Mouse (Mus musculus): Measurements from ENCODE around the gene Tspear.
"Not testable (repeated sequence)": the region's sequence is repeated elsewhere in the genome, so short reads cannot be mapped to it uniquely, and the experiment has no call there.

The Tspear gene

GRCm38 (mm10) chr10:77794976-77795375 lies 108.6 kb downstream of the Tspear start, which contains the start of gene Gm9639:
Gene Gm9639 (minus strand): TSS chr10:77795076.
- DNase-seq (ENCODE audit: low spot score): no peak

DNA sequence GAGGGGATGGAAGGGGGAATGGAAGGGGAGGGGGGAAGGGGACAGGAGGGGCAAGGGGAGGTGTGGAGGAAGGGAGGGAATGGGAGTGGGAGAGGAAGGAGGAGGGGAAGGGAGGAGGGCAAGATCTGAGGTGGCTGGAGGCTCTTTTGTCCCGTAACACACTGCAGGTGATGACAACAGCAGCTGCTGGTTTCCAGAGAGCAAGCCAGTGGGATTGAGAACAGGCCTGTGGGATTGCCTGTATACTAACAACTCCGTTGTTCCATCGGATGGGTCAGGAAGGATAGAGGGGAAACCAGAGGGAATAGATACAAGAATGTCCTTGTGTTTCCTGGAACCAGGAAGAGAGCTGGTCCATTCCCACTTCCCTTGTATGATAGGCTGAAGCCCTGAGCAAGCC lies 111.3 kb downstream of the Tspear start:
- DNase-seq (ENCODE audit: low spot score): no peak

DNA sequence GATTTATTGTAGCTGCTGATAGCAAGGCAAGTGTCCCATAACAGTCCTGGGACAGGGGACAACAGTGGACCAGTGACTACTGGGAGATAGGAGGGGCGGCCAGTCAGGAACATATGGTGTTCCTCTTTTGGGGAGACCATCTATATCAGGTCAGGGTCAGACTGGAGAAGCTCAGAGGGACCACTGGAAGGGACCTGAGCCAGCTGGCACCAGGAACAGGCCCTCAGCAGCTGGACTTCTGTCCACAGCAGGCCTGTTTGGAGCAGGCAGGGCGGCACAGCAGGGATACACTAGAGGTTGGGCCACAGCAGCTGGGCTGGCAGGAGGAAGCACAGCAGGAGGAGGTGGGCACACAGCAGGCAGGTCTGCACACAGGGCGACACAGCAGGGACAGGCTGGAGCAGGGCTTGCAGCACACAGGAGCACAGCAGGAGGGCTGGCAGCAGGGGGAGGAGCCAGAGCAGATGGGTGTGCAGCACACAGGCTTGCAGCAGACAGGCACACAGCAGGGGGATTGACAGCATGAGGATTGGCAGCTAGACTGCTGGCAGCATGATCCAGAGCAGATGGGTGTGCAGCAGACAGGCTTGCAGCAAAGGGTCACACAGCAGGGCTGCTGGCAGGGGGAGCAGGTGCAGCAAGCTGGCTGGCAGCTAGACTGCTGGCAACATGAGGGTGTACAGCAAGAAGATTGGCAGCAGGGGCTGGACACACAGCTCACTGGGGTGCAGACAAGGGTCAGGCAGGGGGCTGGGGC lies 112.0 kb downstream of the Tspear start:
- not testable (repeated sequence) for DNase-seq (ENCODE audit: low spot score)

DNA sequence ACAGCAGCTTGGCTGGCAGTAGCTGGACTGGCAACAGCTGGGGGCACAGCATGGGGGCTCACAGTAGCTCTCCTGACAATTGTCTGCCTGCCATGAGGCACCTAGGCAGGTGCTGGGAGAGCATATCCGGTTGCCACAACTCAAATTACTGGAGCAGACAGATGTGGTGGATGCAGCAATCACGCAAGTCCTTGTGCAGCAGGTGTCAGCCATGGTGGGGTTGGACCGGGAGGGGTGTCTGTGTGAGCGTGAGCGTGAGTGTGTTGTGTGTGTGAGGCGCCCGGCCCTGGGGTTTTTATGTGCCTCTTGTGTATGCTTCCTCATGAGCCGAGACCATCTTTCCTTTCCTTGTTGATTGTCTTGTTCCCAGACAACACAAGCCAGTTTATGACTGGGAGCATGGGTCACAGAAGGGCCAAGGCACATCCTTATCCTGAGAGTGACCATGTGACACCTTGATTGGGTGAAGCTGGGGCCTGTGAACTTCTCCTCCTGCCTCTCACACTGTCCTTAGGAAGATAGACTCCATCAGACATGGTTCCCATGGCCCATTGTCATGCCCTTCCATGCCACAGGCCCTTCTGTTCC lies 112.6 kb downstream of the Tspear start, which contains the start of gene Gm19668:
TSS of gene Gm19668 (minus strand) at position 213 of the 588 bp plus-strand sequence.
- no peak for DNase-seq (ENCODE audit: low spot score)

DNA sequence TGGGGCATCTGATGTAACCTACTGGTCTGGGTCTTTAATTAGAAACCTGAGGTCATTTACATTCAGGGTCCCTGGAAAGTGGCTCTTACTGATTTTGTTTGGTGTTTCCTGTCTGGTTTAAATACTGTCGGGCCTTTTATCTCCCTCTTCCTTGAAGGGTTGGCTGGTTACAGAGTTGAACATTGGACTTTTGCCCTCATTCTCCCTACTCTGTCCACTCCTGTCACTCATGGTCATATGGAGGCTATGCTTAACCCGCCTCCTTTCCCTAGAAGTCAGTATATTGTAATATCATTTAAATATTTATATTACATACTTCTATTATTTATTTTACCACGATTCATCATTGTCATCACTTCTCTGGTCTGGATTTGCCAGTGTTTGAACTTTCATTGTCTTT lies 117.7 kb downstream of the Tspear start:
- no peak for DNase-seq (ENCODE audit: low spot score)

- no peak for DNase-seq (ENCODE audit: low spot score)
Measured at GRCm38 (mm10) chr10:77811743-77812142, 125.4 kb downstream of the Tspear start, which contains the start of gene Gm9507. Gene Gm9507 (minus strand): TSS chr10:77811843.

- no peak for DNase-seq (ENCODE audit: low spot score)
Measured at GRCm38 (mm10) chr10:77814382-77814781, 128.0 kb downstream of the Tspear start, which contains the start of gene Gm2696. Gene Gm2696 (plus strand): TSS chr10:77814682.

- no peak for DNase-seq (ENCODE audit: low spot score)
Measured at GRCm38 (mm10) chr10:77815514-77815913, 129.1 kb downstream of the Tspear start.

- no peak for DNase-seq (ENCODE audit: low spot score)
Measured at GRCm38 (mm10) chr10:77818523-77818922, 132.2 kb downstream of the Tspear start.

DNA sequence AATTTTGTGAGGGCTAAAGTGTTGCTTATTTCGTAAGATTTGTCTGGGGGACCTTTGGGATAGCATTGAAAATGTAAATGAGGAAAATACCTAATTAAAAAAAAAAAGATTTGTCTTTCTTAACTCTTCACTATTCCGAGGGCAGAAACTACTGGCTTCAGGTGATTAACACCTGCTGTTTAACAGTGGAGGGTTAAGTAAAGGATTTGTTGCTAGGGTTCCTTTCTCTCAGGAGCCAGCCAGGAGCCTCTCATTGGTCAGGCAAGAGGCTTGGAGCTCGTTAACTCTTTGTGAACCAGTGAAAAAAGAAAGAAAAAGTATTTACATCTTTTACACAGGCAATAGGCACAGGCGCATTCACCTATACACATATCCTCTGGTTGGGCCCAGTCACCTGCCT lies 132.8 kb downstream of the Tspear start:
- DNase-seq (ENCODE audit: low spot score): no peak

- no peak for DNase-seq (ENCODE audit: low spot score)
Measured at GRCm38 (mm10) chr10:77826951-77827350, 140.6 kb downstream of the Tspear start, which contains the start of gene Krtap10-4. Gene Krtap10-4 (minus strand): TSS chr10:77827095.

DNA sequence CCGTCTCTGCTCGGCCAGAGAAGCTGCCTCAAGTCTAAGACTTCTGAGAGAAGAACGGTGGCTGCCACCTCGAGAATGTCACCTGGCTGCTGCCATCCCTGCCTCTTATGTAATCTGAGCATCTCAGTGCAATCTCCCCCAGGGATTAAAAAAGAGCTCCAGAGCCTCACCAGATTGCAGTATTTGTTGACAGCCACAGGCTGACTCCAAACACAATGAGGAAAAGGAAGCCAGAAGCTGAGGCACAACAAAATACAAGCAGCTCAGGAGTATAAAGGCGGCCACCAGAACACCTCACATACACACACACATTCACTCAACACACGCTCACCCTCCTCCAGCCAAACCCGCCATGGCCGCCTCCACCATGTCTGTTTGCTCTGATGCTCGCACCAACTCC lies 149.3 kb downstream of the Tspear start, which contains the start of gene Krtap10-10:
TSS of gene Krtap10-10 (plus strand) at position 301 of the 400 bp plus-strand sequence.
- DNase-seq (ENCODE audit: low spot score): no peak

DNA sequence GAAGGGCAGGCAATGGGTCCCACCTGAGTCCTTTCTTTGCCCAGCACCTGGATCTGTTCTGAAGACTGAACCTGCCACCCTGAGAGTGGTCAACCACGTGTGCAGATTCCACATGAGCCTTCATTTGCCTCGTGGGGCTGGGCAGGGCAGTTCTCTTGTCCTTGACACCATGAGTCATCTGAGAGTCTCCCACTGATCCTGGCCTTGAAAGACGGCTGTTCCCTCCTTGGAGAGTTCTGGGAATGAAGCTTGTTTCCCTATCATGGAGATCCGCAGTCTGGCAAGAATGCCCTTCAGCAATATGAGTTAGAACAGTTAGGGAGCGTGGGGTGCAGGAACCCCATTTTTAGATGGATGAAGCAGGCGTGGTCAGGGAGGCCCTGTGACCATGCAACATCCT lies 152.6 kb downstream of the Tspear start:
- DNase-seq (ENCODE audit: low spot score): no peak

DNA sequence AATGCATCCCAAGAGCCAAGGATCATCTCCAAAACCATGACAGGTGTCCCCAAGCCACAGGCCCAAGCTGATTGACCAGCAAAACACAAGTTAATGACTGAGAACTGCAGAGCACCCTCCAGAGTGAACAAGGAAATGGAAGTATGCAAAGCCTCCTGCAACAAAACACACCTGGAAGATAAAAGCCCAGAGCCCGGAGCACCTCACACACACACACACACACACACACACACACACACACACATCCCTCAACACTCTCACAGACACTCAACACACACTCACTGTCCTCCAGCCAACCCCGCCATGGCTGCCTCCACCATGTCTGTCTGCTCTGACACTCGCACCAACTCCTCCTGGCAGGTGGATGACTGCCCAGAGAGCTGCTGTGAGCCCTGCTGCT lies 160.1 kb downstream of the Tspear start, which contains the start of gene Gm36176:
TSS of gene Gm36176 (plus strand) at position 301 of the 400 bp plus-strand sequence.
- DNase-seq (ENCODE audit: low spot score): no peak

DNA sequence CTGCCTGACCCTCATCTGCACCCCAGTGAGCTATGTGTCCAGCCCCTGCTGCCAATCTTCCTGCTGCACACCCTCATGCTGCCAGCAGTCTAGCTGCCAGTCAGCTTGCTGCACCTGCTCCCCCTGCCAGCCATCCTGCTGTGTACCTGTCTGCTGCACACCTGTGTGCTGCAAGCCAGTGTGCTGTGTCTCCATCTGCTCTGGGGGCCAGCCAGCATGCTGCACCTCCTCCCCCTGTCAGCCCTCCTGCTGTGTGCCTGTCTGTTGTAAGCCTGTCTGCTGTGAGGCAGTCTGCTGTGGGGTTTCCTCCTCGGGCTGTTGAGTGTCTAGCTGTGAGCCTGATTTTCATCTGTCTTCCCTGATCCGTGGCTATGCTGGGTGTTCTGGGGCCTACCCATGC lies 160.6 kb downstream of the Tspear start:
- DNase-seq (ENCODE audit: low spot score): no peak

DNA sequence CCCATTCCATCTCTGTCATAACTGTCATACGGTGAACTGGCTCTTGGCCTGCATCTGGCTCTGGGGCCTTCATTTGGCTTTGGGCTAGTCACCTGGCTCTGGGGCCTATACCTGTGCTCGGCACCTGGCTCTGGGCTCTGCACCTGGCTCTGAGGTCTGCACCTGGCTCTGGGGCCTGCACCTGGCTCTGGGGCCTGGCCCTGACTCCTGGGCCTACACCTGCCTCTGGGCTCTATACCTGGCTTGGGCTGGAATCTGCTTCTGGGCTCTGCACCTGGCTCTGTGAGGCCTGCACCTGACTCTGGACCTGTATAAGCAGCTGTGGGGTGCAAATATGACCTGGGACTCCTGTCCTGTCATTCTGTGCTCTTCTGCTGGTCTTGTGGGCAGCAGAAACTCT lies 161.2 kb downstream of the Tspear start:
- no peak for DNase-seq (ENCODE audit: low spot score)

DNA sequence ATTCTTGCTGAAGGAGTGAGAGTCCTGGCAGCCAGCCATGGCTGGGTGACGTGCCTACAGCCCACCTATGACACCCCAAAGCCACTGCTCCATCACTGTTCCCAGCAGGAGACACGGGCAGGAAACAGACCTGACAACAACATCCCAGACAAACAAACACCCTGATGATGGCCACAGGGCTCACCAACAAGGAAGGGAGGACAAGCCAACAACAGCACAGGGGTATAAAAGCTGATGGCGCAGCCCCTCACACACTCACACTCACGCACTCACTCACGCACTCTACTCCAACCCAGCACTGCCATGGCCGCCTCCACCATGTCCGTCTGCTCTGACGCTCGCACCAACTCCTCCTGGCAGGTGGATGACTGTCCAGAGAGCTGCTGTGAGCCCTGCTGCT lies 166.2 kb downstream of the Tspear start, which contains the start of gene Gm10318:
TSS of gene Gm10318 (plus strand) at position 301 of the 400 bp plus-strand sequence.
- no peak for DNase-seq (ENCODE audit: low spot score)

DNA sequence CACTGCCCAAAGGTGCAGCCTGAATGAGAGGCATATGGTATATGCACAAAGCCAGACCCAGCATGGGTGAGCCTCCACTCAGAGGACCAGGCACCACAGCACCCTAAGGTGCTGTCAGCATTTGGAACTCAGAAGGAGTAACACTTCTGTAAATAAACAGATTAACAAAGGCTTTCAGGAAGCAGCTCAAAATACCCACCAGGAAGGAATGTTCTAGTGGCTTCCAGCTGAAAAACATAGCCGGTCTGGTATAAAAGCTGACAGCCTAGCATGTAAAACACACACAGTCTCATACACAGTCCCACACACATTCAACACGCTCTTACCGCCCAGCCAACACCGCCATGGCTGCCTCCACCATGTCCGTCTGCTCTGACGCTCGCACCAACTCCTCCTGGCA lies 175.3 kb downstream of the Tspear start, which contains the start of gene Gm3285:
TSS of gene Gm3285 (plus strand) at position 301 of the 400 bp plus-strand sequence.
- DNase-seq (ENCODE audit: low spot score): no peak

DNA sequence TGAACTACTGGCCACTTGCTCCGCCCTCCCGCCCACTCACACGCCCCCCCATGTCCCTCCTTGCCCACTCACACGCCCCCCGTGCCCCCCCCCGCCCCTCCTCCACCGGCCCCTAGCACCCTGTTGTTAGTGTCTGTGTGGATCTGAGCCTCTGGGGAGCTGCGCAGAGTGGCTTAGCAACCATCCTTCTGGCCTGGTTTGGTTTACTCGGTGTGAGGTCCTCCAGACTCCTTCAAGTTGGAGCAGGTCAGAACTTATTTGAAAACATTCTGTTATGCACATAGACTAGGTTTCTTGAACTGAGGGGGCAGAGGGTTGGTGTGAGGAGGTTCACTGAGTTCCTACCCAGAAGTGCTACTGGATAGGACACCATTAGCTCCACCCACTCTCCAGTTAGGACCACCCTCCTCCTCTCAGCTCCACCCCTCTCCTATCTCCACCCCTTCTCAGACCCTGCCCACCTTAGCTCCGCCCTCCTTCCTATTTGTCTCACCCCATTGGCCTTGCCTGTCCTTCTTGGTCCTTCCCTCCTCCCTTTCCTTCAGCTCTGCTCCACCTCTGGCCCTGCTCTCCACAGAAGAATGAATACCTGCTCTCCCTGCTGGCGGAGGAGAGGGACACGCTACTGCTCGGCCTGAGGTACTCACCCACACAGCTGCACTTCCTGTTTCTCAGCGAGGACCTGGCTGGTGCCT lies 177.8 kb downstream of the Tspear start:
- peak; percentile 69 for DNase-seq (ENCODE audit: low spot score)

GRCm38 (mm10) chr10:77864762-77865143 lies 178.4 kb downstream of the Tspear start:
- no peak for DNase-seq (ENCODE audit: low spot score)

DNA sequence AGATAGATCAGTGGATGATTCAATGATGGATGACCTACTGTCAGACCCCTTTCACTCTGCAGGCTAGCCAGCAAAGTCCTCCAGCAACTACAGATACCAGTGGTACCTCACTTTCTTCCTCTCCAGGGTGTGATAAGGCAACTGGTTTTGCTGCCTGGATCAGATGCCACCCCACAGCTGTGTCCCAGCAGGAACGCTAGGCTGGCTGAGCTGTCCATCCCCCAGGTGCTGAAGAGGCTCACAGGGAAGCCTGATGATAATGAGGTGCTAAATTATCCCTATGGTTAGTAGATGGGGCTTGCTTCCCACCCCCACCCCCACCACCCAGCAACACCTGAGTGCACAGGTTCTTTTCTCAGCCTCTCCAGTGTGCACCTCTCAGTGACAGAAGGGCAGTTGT lies 181.2 kb downstream of the Tspear start:
- DNase-seq (ENCODE audit: low spot score): no peak

- no peak for DNase-seq (ENCODE audit: low spot score)
Measured at GRCm38 (mm10) chr10:77869651-77870050, 183.3 kb downstream of the Tspear start.
